Mouse (Mus musculus) liver, embryonic 14.5 days (tissue): ENCODE data around the gene Gstp3. TPM values are rescaled to one million over a fixed set of nuclear protein-coding genes. Genes with fewer than 3 reads are reported as not detected.

Experiments
- ATAC-seq: fragments of 200-750 bp; cut with Nextera tagmentation; 2 replicates; pipeline ENCODE4 v1.8.0; 2017; ENCODE audit warnings: moderate number of reproducible peaks, mild to moderate bottlenecking, moderate library complexity; ENCODE audit not compliant: insufficient read depth
- DNase-seq, 3 experiments: peaks; one replicate each; pipeline ENCODE4 v3.0.0-alpha.2; 2012 to 2013; ENCODE audit warnings: low read depth in 3 of 3, low spot score in 3 of 3
- H3K27ac ChIP-seq: fragments of 300-500 bp; sonication (generic); 2 replicates; pipeline ENCODE4 v1.5.1; 2014; ENCODE audit warnings: moderate library complexity, mild to moderate bottlenecking, control low read depth, inconsistent platforms
- H3K27me3 ChIP-seq: fragments of 300-500 bp; sonication (generic); 2 replicates; pipeline ENCODE4 v1.6.1; 2014; ENCODE audit warnings: mild to moderate bottlenecking, low read length, moderate library complexity; ENCODE audit not compliant: control insufficient read depth, insufficient read depth
- H3K36me3 ChIP-seq: fragments of 300-500 bp; sonication (generic); replicated peaks from 2 replicates; pipeline ENCODE4 v1.6.1; 2014; ENCODE audit warnings: low read depth; ENCODE audit not compliant: control insufficient read depth, insufficient read depth
- H3K4me1 ChIP-seq, 2 experiments: fragments of 200-500 bp in 1 of 2; fragments of 300-500 bp in 1 of 2; sonication (generic) in 1 of 2; replicated peaks; 2 replicates each; pipeline ENCODE4 v1.6.1; 2012 to 2014; ENCODE audit warnings: antibody characterized with exemption in 1 of 2, inconsistent platforms in 1 of 2, low read length in 1 of 2; ENCODE audit not compliant: control insufficient read depth in 2 of 2, insufficient read depth in 2 of 2
- H3K4me2 ChIP-seq: fragments of 300-500 bp; sonication (generic); 2 replicates; pipeline ENCODE4 v1.6.1; 2014; ENCODE audit warnings: low read depth, mild to moderate bottlenecking, control low read depth, moderate library complexity
- H3K4me3 ChIP-seq, 2 experiments: fragments of 200-500 bp in 1 of 2; fragments of 300-500 bp in 1 of 2; sonication (generic) in 1 of 2; 2 replicates each; pipeline ENCODE4 v1.5.1; 2012 to 2014; ENCODE audit warnings: low read depth in 2 of 2, low read length in 2 of 2, mild to moderate bottlenecking in 2 of 2, control low read depth in 1 of 2, inconsistent platforms in 1 of 2, moderate library complexity in 1 of 2; ENCODE audit not compliant: insufficient read depth in 1 of 2
- H3K9ac ChIP-seq: fragments of 300-500 bp; sonication (generic); replicated peaks from 2 replicates; pipeline ENCODE4 v1.6.1; 2014; ENCODE audit warnings: mild to moderate bottlenecking, control low read depth, moderate library complexity
- H3K9me3 ChIP-seq: fragments of 300-500 bp; sonication (generic); 2 replicates; pipeline ENCODE4 v1.6.1; 2016; ENCODE audit warnings: low read length, mixed read lengths; ENCODE audit not compliant: control insufficient read depth
- CTCF ChIP-seq: IDR thresholded peaks from 2 replicates; pipeline ENCODE4 v1.5.1; 2016; ENCODE audit warnings: antibody characterized with exemption, low read depth, control low read depth
- EP300 ChIP-seq: IDR thresholded peaks from 2 replicates; pipeline ENCODE4 v1.6.1; 2016; ENCODE audit warnings: antibody characterized with exemption, low read depth
- WGBS: fragments of 180-500 bp; shearing (Covaris S2); extraction: QIAGEN DNeasy Blood & Tissue Kit; methylation state at CpG from one replicate; pipeline ENCODE4 v1.1.7; 2014; ENCODE audit not compliant: insufficient replicate concordance; 5-methylcytosine and 5-hydroxymethylcytosine counted together
- polyA plus RNA-seq, 2 experiments: library from polyadenylated mRNA; depleted of rRNA in 1 of 2; stranded (reverse) in 1 of 2; unstranded in 1 of 2; fragments of >200 nt; fragmentation: Nextera tagmentation in 1 of 2; extraction: Ambion mirVana in 1 of 2; gene quantifications; 2 replicates each; pipeline versions ENCODE4 v1.2.1 to v1.2.3; 2012 to 2014

Gene Gstp3
- polyA plus RNA-seq, 2 experiments = 69.6 to 78.5 TPM

DNA sequence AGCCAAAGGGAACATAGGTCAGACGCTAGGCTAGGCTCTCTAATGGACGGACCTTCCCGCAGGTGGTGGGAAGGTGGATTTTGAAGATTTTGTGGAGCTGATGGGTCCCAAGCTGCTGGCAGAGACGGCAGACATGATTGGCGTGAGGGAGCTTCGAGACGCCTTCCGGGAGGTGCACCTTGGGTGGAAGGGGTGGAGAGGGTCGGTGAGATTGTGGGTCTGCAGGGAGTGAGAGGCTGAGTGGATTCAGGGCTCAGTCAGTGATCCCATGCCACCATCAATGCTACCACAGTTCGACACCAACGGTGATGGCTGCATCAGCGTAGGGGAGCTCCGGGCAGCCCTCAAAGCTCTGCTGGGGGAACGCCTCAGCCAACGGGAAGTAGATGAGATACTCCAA is 26.8 kb upstream of the Gstp3 start:
- WGBS = 71% methylated on average over 15 of the region's 15 CpGs

DNA sequence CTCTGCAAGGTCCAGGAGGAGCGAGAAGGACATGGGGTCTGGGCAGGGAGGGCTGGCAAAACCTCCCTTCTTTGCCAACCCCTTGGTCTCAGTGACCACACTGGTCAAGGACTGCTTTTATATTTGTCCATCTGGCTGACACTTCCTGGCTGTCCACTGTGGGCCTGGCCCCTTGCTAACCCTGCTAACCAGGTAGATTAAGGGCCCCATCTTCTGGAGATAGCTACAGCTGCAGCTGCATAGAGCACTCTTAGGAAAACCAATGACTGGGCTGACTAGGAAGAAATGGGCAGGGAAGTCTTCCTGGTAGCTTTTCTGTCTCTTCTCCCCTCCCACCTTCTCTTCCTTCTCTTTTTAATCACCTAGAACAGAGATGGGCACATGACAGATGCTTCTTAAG is 25.6 kb upstream of the Gstp3 start:
- no peaks in the 10 kb centered on the region for H3K9me3 ChIP-seq
- WGBS = 74% methylated on average over 1 of the region's 1 CpGs
- H3K9ac ChIP-seq = no peak overlapping the region
- peaks cover 13 to 15% of the 10 kb centered on the region in 2 experiments for H3K4me1 ChIP-seq
- ATAC-seq (no peak), DNase-seq (no peak)
- H3K36me3 ChIP-seq = no peaks in the 10 kb centered on the region
- TF ChIP-seq EP300 (no peak), CTCF (peak; percentile 66)
- H3K27me3 ChIP-seq = no peaks in the 10 kb centered on the region
- H3K27ac ChIP-seq = no peak overlapping the region
- H3K4me3 ChIP-seq = no peak overlapping the region
- H3K4me2 ChIP-seq = no peak overlapping the region

More for the DNA sequence above, 26.8 kb upstream of the Gstp3 start:
- Histone ChIP-seq H3K9ac (no peak overlapping the region), H3K9me3 (no peaks in the 10 kb centered on the region), H3K36me3 (no peaks in the 10 kb centered on the region), H3K4me3 (no peak overlapping the region), H3K27me3 (no peaks in the 10 kb centered on the region), H3K4me1 (peaks cover 2 to 4% of the 10 kb centered on the region in 2 experiments), H3K4me2 (no peak overlapping the region), H3K27ac (no peak overlapping the region)
- ATAC-seq (no peak), DNase-seq (no peak)
- TF ChIP-seq CTCF (no peak), EP300 (no peak)

DNA sequence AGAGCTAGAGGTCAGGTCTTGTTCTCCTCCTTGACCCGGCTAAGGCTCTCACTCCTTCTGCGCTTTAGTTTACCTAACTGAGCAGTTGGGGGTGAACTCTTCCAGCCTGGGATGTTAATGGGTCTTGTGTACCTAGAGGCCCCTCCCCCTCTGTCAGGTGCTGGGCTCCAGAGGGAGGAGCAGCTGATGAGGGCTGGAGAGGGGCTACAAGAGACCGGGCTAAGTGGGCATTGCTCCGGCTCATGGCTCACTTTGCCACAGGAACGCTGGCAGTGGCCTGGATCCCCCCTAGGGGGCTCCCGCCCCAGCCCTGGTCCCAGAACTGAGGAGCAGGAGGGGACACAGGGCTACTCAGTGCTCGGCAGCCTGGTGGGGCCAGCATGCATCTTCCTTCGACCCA is 24.5 kb upstream of the Gstp3 start:
- Histone ChIP-seq H3K4me2 (no peak overlapping the region), H3K36me3 (no peaks in the 10 kb centered on the region), H3K27ac (no peak overlapping the region), H3K4me3 (no peak overlapping the region), H3K9me3 (no peaks in the 10 kb centered on the region), H3K9ac (no peak overlapping the region), H3K27me3 (no peaks in the 10 kb centered on the region), H3K4me1 (peaks cover 20 to 23% of the 10 kb centered on the region in 2 experiments)
- TF ChIP-seq CTCF = no peak
- TF ChIP-seq EP300 = no peak
- 37% methylated on average over 8 of the region's 8 CpGs for WGBS
- no peak for DNase-seq
- no peak for ATAC-seq

DNA sequence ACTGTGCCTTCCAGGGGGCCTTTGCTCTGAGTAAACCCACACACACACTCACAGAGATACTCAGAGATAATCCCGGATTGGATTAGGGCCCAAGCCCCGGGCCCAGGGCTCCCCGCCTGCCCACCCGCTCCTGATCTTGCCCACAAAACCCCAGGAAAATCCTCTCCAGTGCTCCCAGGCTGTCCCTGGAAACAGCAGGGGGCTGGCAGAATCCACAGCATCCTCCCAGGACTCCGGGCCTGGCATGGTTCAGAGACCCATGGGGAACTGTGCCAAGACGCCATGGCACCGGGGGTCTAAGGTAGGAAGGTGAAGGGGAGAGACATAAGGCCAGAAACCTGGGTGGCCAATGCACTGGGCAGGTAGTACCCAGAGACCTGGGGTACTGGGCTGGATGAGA is 23.9 kb upstream of the Gstp3 start:
- H3K27me3 ChIP-seq = no peaks in the 10 kb centered on the region
- H3K4me3 ChIP-seq = no peak overlapping the region
- no peak overlapping the region for H3K4me2 ChIP-seq
- TF ChIP-seq CTCF (no peak), EP300 (no peak)
- ATAC-seq = no peak
- H3K27ac ChIP-seq = no peak overlapping the region
- H3K4me1 ChIP-seq = peaks cover 20 to 23% of the 10 kb centered on the region in 2 experiments
- H3K36me3 ChIP-seq = no peaks in the 10 kb centered on the region
- no peaks in the 10 kb centered on the region for H3K9me3 ChIP-seq
- DNase-seq = no peak
- 74% methylated on average over 7 of the region's 7 CpGs for WGBS
- H3K9ac ChIP-seq = no peak overlapping the region

DNA sequence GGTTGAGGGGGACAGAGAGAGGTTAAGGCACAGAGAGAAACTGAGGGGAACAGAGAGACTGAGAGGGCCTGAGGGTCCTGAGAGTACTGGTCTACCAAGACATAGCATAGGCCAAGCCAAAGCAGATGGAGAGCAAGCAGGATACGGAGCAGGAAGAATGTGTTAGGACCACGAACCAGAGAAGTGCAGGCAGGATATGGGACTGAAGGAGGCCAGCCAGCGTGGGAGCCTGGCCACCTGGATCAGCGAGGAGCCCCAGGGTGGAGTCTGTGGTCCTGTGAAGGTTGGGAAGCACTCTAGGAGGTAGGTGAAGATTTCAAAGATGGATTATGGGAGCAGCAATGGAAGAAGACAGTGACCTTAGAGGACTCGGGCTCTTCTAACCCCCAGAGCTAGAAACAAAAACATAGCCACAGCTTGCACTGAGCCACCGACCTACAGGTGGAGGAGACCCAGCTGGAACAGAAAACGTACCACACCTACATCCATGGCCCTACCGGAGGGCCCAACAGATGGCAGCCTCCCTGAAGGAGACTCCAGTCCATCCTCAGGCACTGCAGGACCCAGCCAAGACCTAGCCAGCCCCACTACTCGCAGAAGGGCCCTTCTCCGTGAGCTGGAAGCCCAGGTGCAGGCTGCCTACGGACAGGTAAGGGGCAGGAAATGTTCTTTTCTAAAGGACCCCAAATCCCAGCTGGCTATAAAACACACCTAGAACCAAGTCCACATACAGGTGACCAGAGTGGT is 23.0 kb upstream of the Gstp3 start:
- H3K4me3 ChIP-seq = no peak overlapping the region
- H3K36me3 ChIP-seq = no peaks in the 10 kb centered on the region
- peaks cover 18 to 23% of the 10 kb centered on the region in 2 experiments for H3K4me1 ChIP-seq
- WGBS = 66% methylated on average over 11 of the region's 11 CpGs
- no peak overlapping the region for H3K27ac ChIP-seq
- DNase-seq (no peak), ATAC-seq (no peak)
- no peaks in the 10 kb centered on the region for H3K9me3 ChIP-seq
- no peaks in the 10 kb centered on the region for H3K27me3 ChIP-seq
- peak; percentile 3; the same call in 1 of the 2 replicates for TF ChIP-seq CTCF
- TF ChIP-seq EP300 = no peak
- H3K4me2 ChIP-seq = no peak overlapping the region
- H3K9ac ChIP-seq = no peak overlapping the region
